Mouse (Mus musculus): ENCODE data around the gene Ctbp1.

Gene Ctbp1

DNA sequence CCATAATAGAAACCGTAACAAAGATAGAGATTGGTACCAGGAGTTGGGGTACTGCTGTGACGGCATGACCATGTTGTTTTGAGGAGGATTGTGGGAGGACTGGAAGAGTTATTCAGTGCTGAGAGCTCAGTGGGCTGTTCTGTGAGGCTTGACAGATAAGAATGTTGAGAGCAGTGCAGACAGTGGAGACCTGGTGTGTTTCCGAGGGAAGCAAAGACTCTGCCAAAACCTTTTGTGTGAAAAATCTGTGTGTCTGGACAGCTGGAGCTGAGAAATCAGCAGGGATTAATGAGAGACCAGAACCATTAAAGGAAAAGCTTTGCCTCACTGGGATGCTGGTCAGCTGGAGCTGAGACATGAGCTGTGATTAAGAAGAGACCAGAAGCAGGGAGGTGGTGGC is 34.9 kb downstream of the Ctbp1 start:
- no peak for DNase-seq

DNA sequence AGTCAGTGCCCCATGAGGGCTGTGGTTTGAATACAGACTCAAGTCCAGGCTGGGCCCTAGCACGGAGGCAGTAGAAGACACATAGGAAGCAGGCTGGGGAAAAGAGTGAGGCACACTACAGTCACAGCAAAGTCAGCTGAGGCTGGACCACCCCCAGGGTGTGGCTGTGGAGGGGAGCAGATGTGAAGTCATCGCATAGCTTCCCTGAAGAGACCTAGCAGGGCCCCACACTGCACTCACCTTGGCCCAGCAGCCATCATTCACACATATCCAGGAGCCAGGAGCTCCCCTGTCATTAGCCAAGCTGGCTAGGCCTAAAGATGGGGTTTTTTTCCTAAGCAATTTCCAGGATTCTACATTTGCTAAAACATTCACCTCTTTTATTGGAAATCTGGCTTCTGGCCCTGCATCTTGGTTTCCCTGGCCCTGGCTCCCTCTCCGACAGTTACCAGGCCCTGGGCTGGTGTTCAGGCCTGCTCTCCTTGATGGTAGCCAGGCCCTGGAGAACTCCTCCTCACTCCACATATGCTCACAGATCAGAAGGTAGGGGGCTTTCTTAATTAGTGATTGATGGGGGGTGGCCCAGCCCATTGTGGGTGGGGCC is 35.6 kb downstream of the Ctbp1 start:
- DNase-seq = no peak

DNA sequence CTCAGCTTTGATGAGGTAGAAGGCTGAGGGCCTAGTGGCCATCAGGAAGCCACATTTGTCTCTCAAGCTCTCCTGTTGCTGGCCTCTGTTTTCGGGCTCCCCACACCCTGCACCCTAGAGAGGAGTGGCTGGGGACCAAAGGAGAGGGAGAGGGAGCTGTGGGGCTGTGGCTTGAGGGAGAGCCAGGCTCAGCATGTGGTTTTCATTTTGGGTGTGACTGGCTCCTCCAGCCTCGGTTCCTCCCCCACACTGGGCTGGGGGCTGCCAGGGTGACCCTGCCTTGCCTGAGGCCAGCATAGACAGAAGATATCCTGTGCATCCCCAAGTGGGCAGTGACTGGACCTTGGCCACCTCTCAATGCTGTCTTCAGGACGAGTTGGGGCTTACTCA is 36.5 kb downstream of the Ctbp1 start:
- no peak for DNase-seq

DNA sequence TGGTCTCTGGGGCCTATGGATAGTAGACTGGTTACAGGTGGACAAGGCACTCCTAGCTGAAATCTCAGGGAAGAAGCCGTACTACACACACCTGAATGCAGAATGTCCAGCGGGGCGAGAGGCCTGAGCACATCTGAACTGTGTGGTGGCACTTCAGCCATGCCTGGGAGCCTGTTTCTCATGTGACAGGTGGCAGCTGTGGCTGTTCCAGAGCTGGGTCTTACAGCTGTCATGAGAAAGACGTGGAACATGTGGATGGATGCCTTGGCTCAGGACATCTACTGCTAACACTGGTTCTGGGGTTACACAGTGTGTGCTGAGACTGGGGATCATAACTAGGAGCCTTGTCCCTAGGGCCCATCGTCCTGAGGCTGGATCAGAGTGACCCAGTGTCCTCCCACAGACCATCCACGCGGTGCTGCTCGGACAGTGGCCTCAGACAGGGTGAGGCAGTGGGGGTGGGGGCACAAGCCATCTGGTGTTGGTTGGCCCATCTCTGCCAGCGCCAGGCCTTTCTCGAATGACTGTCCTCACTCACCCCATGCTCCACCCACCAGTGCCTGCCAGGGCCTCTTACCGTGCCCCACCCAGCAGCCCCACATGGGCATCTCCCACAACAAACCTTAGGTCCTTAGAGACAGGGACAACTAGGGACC is 37.1 kb downstream of the Ctbp1 start:
- no peak for DNase-seq

DNA sequence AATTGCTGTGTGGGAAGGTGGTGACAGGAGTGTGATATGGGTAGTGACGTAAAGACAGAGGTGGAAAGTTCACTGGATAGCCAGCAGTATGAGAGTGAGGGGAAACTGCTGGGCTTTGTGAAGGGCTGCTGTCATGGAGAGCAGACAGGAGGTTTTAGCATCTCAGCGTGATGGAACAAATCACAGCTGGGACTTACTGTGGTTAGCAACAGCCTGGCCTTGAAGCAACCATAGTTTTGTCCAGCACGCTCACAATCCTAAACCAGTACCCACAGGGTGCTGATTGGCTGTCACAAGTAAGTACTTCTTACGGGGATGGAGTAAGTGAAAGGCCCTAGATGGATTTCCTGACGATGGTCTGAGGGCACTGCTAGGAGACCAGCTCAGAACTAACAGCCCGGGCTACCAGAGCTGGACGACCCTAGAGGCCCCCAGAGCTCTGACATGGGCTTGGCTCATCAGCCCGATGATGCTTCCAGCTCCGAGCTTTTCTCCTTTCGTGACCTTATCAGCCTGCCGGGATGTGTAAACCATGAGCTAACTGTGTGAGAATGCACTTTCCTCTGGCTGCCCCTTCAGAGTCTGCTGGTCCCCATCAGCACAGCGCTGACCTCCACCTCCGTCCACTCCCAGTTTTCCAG is 40.3 kb downstream of the Ctbp1 start:
- no peak for DNase-seq

DNA sequence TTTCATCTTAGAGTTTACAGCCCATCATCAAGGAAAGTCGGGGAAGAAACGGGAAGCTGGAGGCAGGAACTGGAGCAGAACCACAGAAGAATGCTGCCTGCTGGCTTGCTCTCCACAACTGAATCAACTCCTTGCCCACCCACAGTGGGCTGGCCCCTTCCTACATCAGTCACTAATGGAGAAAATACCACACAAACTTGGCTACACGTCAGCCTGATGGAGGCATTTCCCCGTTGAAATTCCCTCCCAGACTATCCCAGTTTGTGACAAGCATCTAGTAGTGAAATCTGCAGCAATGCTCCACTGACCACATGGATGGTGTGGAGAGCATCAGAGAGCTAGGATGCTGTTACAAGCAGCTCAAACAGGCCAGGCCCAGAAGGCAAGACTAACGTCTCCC is 42.0 kb downstream of the Ctbp1 start:
- no peak for DNase-seq

DNA sequence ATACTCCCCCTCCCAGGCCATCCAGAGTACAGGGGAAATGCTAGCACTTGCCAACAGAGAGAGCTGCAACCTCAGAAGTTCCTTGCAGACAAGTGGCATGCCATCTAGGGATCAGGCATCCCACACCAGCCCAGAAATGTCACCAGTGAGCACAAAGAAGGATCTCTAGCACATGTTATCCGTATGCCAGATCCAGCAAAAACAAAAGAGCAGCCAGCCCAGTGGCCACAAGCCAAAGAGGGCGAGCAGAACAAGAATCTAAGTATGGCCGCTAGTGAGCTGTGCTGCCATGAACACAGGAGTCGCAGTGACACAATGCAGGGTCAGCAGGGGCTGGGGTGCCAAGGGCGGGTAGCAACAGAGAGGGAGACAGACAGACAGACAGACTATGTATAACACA is 44.5 kb downstream of the Ctbp1 start:
- DNase-seq = no peak

DNA sequence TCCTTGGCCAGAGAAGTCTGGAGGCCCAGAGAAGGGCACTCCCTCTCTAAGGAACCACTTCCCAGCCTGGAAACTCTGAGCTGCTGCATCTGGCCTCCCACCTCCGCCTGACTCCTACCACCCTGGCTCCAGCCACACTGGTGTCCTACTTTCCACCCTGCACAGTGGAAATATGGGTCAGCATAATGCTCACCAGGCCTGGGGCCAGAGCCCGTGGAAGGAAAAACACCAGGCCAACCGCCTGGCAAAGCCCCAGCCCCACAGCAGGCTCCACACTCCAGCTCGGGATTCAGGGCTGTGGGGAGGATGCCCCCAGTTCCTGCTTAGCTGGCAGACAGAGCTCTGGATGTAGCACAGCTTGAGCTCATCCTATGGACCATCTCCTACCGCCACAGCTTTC is 46.4 kb downstream of the Ctbp1 start:
- no peak for DNase-seq

DNA sequence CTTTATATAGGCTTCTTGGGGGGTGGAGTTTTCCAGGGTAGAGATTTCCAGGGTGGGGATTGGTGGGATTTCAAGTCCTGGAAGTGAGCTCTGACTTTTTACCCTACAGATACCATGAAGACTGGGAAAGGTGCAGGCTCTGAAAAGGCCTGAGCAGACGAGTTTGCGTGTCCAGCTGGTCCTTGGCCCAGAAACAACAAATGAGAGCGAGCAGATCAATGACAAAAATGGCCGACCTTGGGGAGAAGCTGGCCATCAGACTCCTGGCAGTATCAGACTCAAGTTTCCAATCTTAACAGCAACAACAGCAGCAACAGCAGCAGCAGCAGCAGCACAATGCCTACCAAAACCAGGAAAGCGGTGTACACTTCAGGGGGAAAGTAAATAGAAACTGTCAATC is 49.1 kb downstream of the Ctbp1 start:
- DNase-seq = no peak

DNA sequence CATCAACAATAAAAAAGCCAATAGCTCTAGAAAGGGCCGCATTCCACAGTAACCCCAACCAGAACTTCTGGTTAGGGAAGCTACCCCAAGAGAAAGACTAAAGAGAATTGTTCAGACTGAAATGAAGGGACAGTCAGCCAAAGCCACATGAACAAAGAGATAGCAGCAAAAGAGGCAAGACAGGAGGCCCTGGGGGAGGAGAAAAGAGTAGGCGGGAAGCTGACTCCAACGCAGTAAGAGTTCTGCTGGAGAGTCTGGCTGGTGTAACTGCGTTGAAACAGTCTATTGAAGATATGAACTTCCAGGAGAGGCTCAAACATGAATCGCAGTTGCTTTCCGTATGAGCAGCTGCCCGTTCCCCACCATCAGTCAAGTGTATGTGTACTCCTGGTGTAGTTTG is 50.3 kb downstream of the Ctbp1 start:
- DNase-seq = no peak

DNA sequence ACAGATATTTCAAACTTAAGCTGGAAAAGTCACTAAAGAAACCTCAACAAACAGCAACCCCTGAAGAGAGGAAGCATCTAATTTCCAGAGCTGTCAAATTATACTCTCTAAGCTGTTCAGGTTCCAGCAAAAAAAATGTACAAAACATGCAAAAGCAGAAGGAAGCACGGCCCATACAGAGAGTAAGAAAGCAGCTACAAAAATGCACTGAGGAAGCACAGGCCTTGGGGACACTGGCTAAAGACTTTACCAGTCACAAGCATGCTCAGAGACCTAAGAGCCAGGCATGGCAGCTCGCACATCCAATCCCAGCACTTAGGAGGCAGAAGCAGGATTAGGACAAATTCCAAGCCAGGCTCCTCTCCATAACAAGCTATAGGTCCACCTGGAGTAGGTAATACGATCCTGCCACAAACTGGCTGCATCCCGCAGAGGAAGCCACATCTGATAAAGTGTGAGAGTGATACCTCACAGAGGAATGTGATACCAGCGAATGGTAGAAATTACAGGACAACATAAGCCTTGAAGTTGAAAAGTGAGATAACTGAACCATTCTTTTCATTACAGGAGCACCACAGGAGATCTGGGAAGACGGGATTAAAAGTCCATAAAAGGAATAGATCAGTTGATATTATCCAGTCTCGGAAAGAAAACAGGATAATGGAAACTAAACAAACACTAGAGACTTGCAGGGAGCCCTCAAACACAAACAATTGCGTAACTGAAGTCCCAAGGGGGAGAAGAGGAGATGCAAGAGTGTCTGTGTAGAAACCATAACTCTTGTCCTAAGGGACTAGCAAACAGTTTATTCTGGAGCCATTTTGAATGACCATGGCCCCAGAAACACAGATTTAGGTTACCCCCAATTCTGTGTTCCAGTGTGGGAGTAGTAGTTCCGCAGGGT is 51.7 kb downstream of the Ctbp1 start:
- no peak for DNase-seq

DNA sequence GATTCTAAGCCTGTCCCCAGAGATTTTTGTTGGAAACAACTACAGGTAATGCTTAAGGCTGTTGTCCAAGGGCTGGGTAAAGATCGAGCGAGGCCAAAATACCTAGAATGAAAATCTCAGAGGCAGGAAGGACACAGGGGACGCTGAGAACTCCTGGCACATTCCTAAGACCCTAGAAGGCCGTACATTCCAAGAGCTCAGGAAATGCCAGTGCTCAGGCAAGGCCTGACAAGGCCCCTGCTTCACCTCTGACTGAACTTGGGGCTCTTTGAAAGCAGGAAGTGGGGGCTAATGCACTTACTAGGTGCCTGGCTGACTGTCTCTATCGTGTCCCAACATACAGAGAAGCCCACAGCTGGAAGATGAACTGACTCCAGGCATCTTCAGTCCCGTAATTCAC is 52.4 kb downstream of the Ctbp1 start:
- no peak for DNase-seq

DNA sequence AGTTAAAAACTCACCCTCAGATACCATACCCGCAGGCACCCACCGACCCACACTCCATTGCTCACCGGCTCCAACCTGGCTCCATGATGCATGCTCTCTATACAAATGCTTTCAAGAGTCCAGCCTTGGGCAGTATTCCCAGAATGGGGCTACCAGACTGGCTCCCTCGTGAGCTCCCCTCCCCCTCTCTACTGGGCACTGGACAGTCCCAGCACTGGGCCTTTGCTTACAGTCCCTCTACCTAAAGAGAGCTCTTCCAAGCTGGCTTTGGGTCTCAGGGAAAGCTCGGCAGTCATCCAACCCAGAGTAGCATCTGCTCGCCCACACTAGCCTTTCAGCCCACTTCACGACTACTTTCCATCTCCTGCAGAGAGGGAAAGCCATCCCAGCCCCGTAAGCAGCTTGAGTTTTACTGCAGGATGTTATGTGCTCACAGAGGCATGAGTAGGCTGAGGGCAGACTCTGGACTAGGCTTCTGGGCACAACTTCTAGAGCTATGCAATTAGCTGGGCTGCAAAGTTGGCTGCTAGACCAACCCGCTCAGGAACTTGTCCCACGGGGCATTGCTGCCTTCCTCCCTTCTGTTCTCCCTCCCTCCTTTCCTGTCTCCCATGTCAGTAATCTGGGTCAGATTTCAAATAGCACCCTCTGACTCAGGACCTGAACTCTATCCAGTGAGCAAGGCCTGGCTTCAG is 54.3 kb downstream of the Ctbp1 start:
- DNase-seq = no peak

DNA sequence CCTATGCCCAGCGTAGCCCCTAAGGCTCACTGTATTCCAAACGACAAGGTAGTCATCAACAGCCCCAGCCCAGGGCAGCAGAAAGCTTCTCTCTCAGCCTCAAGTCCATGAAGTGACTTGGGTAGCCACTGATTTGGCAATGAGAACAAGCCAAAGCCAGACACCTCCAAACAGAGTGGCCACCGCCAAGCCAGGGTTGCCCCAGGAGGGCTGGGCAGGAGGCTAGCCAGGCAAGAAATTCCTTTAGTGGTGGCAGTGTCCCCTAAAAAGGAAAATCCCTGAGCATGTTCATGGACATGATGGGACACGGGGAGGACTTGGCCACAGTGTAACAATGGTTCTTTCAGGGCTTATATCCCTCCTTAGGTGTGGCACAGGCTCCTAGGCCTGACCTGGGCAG is 55.0 kb downstream of the Ctbp1 start:
- no peak for DNase-seq

DNA sequence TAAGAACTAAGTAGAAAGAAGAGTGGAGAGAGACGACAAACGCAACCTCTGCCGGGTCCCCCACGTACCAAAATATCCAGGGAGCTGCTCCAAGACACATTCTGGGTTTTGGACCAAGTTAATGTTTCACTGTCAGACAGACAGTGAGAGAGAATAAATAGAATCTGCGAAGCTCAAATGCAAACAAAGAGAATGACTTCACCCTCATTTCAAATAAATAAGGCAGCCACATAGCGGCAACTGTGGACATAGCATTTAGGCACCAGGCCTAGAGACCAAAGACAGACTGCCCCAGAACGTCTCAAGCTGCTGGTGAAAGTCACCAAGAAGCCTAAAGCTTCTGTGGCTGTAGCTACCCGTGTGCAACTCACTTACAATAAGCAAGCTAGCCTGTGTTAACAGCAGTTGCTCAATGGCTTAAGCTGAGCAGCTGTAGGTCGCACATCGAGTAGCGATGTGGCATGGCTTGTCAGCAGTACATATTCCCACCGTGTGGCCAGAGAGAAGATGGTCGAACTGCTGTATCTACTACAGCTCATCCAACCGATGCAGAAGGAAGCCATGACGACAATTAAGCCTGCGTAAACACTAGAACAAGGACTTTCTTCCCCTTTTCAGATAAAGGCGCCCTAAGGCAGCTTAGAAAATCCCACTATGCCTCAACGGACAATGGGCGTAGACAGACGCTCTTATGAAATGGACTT is 55.9 kb downstream of the Ctbp1 start:
- DNase-seq = no peak

DNA sequence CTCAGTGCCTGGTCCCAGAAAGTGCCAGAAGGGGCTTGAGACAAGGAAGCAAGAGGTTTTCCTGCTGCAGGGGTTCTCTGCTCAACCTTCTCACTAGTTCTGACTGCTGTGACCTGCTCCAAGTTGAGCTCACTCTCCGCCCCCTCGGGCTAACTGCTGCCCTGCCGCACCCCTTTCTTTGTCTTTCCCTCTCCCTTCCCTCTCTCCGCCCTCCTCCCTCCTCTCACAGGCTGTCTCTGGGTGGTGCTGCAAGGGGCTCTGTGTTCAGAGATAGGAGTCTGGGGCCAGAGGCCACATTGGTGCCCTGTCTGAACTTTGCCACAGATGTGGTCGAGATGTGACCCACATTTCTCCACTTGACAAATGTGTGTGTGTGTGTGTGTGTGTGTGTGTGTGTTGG is 56.7 kb downstream of the Ctbp1 start, which contains the start of gene Spon2:
Spon2 (minus strand) TSS at position 375 of the 400 bp plus-strand sequence.
- no peak for DNase-seq

DNA sequence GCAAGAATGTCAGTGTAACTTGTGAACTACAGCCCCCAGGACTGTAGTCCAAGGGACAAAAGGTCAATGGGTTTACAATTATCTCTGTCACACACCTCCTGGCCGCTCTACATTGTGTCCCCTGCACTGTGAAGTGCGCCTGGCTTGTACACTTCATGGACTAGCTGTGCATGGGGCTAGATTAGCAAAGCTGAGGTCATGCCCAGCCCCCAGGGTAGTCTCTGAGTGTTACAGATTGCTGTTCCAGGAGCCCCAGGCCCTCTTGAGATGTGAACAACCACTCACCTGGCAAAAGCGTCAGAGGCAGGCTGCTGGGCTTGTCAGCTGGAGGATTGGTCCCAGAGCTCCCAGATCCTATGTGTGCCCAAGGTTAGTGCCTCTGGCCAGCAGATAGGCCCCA is 57.1 kb downstream of the Ctbp1 start:
- DNase-seq = no peak

DNA sequence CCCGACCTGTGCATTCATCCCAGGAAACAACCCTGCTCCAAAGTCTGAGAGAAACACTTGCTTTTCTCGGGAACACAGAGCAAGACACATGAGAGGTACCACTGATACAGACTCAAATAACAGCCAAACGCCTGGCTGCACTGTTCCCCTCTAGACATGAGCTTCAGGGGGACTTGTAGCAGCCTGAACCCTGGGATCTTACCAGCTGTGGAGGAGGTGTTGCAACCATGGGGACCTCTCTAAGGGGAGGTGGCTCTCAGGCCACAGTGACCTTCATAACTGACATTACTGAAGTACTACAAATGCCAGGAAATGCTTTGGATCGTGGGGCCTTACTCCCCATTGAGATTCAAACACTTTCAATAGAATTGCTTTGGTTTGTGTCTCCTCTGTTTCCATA is 60.1 kb downstream of the Ctbp1 start:
- no peak for DNase-seq

DNA sequence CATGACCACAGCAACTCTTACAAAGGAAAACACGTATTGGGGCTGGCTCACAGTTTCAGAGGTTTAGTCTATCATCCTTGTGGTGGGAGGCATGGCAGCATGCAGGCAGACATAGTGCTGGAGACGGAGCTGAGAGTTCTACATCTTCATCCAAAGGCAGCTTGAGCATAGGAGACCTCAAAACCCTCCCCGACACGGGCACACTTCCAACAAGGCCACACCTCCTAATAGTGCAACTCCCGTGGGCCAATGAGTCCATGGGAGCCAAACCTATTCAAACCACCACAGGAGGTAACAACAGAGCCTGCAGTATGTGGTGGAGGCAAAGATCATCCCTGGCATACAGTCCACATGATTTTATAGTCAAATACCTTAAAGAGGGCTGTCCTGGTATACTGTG is 63.5 kb downstream of the Ctbp1 start:
- DNase-seq = no peak

DNA sequence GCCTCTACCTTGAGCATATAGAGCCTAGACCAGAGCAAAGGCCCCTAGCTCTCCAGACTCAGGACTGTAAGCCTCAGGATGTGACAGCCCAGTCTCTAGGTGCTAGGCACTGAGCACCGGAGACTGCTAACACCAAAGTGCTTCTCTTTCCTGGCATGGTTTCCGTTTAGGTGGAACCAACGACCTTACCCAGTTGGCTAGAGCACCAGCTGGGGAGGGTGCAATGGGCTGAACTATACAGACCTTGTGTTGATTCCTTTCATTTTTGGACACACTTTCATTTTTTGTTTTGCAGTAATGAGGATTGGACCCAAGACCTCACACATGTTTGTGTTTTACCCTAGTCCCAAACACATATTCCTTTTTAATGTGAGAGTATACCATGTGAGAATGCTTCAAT is 64.3 kb downstream of the Ctbp1 start:
- no peak for DNase-seq

DNA sequence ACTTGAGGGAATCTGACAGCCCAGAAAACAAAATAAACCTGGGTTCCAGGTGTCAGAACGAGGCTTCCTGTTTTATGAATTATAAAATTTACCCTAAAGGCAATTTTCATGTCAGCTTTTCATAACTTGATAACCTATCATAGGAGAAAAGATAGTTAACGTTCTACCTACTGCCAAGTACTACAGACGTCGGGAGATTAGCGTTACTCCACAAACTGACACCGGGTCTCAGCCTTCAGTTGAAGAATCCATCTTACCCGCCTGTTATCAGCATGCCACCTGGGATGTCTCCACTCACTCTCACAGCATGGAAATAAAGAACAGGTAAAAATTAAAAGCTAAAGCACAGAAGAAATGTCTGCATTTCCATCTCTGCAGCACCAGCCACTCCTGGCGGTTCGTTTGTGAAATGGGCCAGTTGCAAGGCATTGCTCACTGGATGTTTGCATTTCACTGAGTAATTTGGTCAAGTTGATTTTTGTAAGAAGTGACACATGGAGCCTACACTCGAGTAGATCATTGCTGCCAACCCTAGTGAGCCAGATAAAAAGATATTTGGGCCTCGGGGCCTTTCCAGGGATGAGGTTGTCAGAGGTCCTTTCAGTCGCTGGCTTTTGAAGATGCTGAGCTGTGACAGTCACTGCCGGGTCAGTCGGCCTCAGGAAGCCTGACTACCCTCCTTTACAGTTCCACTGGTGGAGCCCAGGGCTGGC is 66.1 kb downstream of the Ctbp1 start:
- no peak for DNase-seq

DNA sequence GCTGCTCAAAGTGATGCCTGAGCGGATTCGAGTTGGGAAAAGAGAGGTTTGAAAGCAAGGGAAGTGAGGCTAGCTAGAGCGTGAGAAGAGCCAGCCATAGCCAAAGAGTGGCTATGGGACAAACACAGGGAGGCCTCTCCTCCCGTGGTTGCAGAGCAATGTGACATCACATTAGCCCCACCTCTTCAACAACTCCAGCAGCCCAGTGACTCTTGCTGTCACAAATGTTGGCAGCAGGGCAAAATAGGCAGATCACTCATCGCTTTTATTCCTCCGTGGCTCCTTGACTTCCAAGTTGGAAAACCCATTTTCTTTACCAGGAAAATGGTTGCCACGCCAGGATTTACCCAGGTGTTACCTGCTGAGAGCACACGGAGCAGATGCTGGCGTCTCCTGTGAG is 67.7 kb downstream of the Ctbp1 start:
- no peak for DNase-seq
